In genomic region chr11:120252398-120252797, GRCm38 (mm10) we compare ENCODE assay signal across 11 mouse cellular contexts. TPM values are rescaled to one million over a fixed set of nuclear protein-coding genes. Genes with fewer than 3 reads are reported as not detected.
DNase-seq lines count a peak whose midpoint lies in the region; ATAC-seq and TF ChIP-seq lines count a peak whose summit lies in the region.
"Had no signal": no experiment of that assay in that cellular context is flagged by ENCODE, and none has a peak within 500 bp of the region (broad histone marks: within the 10 kb centered on the region; RNA-seq: fewer than 3 reads in every experiment).

No protein-coding gene starts in this region.

- intact Hi-C loops in heart, postnatal 10 days (cut with DNase I), result no loop called here

- WGBS in heart, embryonic 10.5 days, result 24% methylated on average over 5 of the region's 5 CpGs
- 25% methylated on average over 5 of the region's 5 CpGs for WGBS in neural tube, embryonic 12.5 days
- WGBS in neural tube, embryonic 15.5 days, result 22% methylated on average over 5 of the region's 5 CpGs
- 29% methylated on average over 5 of the region's 5 CpGs for WGBS in hindbrain, postnatal 0 days
- WGBS in stomach, postnatal 0 days, result 38% methylated on average over 5 of the region's 5 CpGs

- ATAC-seq in neural tube, embryonic 12.5 days (ENCODE audit: low FRiP score, low read depth), result no peak
- ATAC-seq in neural tube, embryonic 15.5 days (ENCODE audit: low FRiP score), result no peak
- no peak for ATAC-seq in hindbrain, postnatal 0 days
- ATAC-seq in stomach, postnatal 0 days (ENCODE audit: low FRiP score, low TSS enrichment), result peak; percentile 25; the same call in 1 of the 2 replicates

- H3K9ac ChIP-seq in neural tube, embryonic 12.5 days, result no peak overlapping the region
- H3K9ac ChIP-seq in neural tube, embryonic 15.5 days (replicated peaks), result no peak overlapping the region
- no peak overlapping the region; the same call in 1 of the 2 replicates for H3K9ac ChIP-seq in hindbrain, postnatal 0 days (replicated peaks; ENCODE audit: low read length)
- H3K9ac ChIP-seq in stomach, postnatal 0 days (ENCODE audit: low read length), result no peak overlapping the region
- H3K9ac ChIP-seq: liver, embryonic 15.5 days had no signal

- TF ChIP-seq CTCF in hindbrain, postnatal 0 days (IDR thresholded peaks at IDR 0.05; ENCODE audit: low read depth), result 0 out of 2 replicates have a peak, but pooled peaks have one; percentile 26
- TF ChIP-seq CTCF in stomach, postnatal 0 days (IDR thresholded peaks at IDR 0.05; ENCODE audit: low read depth), result peak; percentile 40; the same call in 1 of the 2 replicates

- H3K4me2 ChIP-seq in neural tube, embryonic 12.5 days (replicated peaks), result peak overlapping the region; percentile 4; the same call in 1 of the 2 replicates
- H3K4me2 ChIP-seq in neural tube, embryonic 15.5 days, result no peak overlapping the region
- no peak overlapping the region for H3K4me2 ChIP-seq in hindbrain, postnatal 0 days (ENCODE audit: low read depth, low read length)
- 0 out of 2 replicates have a peak overlapping the region, but pooled peaks have one; percentile 17 for H3K4me2 ChIP-seq in stomach, postnatal 0 days (replicated peaks; ENCODE audit: low read depth)
- H3K4me2 ChIP-seq: liver, embryonic 15.5 days had no signal

- no peaks in the 10 kb centered on the region for H3K9me3 ChIP-seq in heart, embryonic 10.5 days
- H3K9me3 ChIP-seq in neural tube, embryonic 12.5 days, result no peaks in the 10 kb centered on the region
- H3K9me3 ChIP-seq in neural tube, embryonic 15.5 days (replicated peaks), result no peaks in the 10 kb centered on the region
- H3K9me3 ChIP-seq in hindbrain, postnatal 0 days (ENCODE audit: low read length), result no peaks in the 10 kb centered on the region
- no peaks in the 10 kb centered on the region for H3K9me3 ChIP-seq in stomach, postnatal 0 days (ENCODE audit: control insufficient read depth, low read length)
- H3K9me3 ChIP-seq: liver, embryonic 15.5 days had no signal

- H3K36me3 ChIP-seq in heart, embryonic 10.5 days, result no peaks in the 10 kb centered on the region; the same call in 1 of the 2 replicates
- H3K36me3 ChIP-seq in neural tube, embryonic 12.5 days, result peaks cover 2% of the 10 kb centered on the region; the same call in 1 of the 2 replicates
- no peaks in the 10 kb centered on the region for H3K36me3 ChIP-seq in neural tube, embryonic 15.5 days
- H3K36me3 ChIP-seq in hindbrain, postnatal 0 days (ENCODE audit: insufficient read depth, low read length), result no peaks in the 10 kb centered on the region
- no peaks in the 10 kb centered on the region for H3K36me3 ChIP-seq in stomach, postnatal 0 days (ENCODE audit: control insufficient read depth, insufficient read depth, low read length)
- H3K36me3 ChIP-seq: liver, embryonic 15.5 days had no signal

- peaks cover 97% of the 10 kb centered on the region for H3K4me1 ChIP-seq in heart, embryonic 10.5 days
- H3K4me1 ChIP-seq in neural tube, embryonic 12.5 days, result peaks cover 75% of the 10 kb centered on the region
- H3K4me1 ChIP-seq in neural tube, embryonic 15.5 days, result peaks cover 86% of the 10 kb centered on the region
- H3K4me1 ChIP-seq in hindbrain, postnatal 0 days (ENCODE audit: insufficient read depth, low read length), result peaks cover 49% of the 10 kb centered on the region
- peaks cover 23% of the 10 kb centered on the region for H3K4me1 ChIP-seq in stomach, postnatal 0 days (replicated peaks; ENCODE audit: control insufficient read depth, insufficient read depth)

- peak overlapping the region; percentile 50 for H3K27ac ChIP-seq in heart, embryonic 10.5 days
- H3K27ac ChIP-seq in neural tube, embryonic 12.5 days, result no peak overlapping the region
- no peak overlapping the region; the same call in 1 of the 2 replicates for H3K27ac ChIP-seq in neural tube, embryonic 15.5 days (replicated peaks)
- no peak overlapping the region; the same call in 1 of the 2 replicates for H3K27ac ChIP-seq in hindbrain, postnatal 0 days
- peak overlapping the region; percentile 53; the same call in 1 of the 2 replicates for H3K27ac ChIP-seq in stomach, postnatal 0 days (replicated peaks)
- H3K27ac ChIP-seq: liver, embryonic 15.5 days had no signal

- DNase-seq in heart, embryonic 10.5 days (ENCODE audit: low spot score), result no peak
- DNase-seq in heart, postnatal 10 days, result no peak
- no peak for DNase-seq in hindbrain, postnatal 0 days (ENCODE audit: low spot score)
- no peak for DNase-seq in stomach, postnatal 0 days (ENCODE audit: low spot score)
- no peak for DNase-seq in testis, postnatal 14 days (ENCODE audit: low spot score)
- no peak for DNase-seq in urinary bladder, postnatal 36 days (ENCODE audit: low spot score in 2 of 2)
- DNase-seq: adrenal gland, postnatal 25 days; thymus, postnatal 25 days had no signal

- peak overlapping the region; percentile 30; the same call in 1 of the 2 replicates for H3K4me3 ChIP-seq in heart, embryonic 10.5 days
- no peak overlapping the region for H3K4me3 ChIP-seq in neural tube, embryonic 12.5 days
- H3K4me3 ChIP-seq in neural tube, embryonic 15.5 days (replicated peaks), result no peak overlapping the region
- H3K4me3 ChIP-seq in hindbrain, postnatal 0 days (ENCODE audit: low read length), result no peak overlapping the region
- no peak overlapping the region for H3K4me3 ChIP-seq in stomach, postnatal 0 days (ENCODE audit: low read depth, low read length)
- H3K4me3 ChIP-seq: liver, embryonic 15.5 days had no signal

- H3K27me3 ChIP-seq in heart, embryonic 10.5 days (ENCODE audit: insufficient read depth, poor library complexity, severe bottlenecking), result no peaks in the 10 kb centered on the region
- H3K27me3 ChIP-seq in neural tube, embryonic 12.5 days (replicated peaks), result no peaks in the 10 kb centered on the region
- no peaks in the 10 kb centered on the region for H3K27me3 ChIP-seq in neural tube, embryonic 15.5 days (replicated peaks)
- no peaks in the 10 kb centered on the region for H3K27me3 ChIP-seq in hindbrain, postnatal 0 days (ENCODE audit: insufficient read depth, low read length)
- no peaks in the 10 kb centered on the region for H3K27me3 ChIP-seq in stomach, postnatal 0 days (ENCODE audit: control insufficient read depth, insufficient read depth, low read length)

- no peak for TF ChIP-seq EP300 in stomach, postnatal 0 days (optimal IDR thresholded peaks at IDR 0.05)

RNA-seq across cellular contexts. Expression of gene Bahcc1, which starts 19.7 kb away (rescaled TPM):
- 7.7 and 12.9 TPM in 2 replicates for polyA plus RNA-seq in heart, embryonic 10.5 days (2016; fragmentation: Nextera tagmentation; extraction: Ambion mirVana)
- 10 to 100 TPM in 1 of 2 experiments, 1 to 10 TPM in 1; 8.8 to 14.1 TPM for total RNA-seq in heart, postnatal 10 days (2021)
- 21.6 and 22.8 TPM in 2 replicates for polyA plus RNA-seq in neural tube, embryonic 12.5 days (2016; fragmentation: Nextera tagmentation; extraction: Ambion mirVana)
- polyA plus RNA-seq in neural tube, embryonic 15.5 days (2015; fragmentation: Nextera tagmentation; extraction: Ambion mirVana), result 8.7 and 10.4 TPM in 2 replicates
- 31.1 and 43.1 TPM in 2 replicates for total RNA-seq in hindbrain, postnatal 0 days (2014; rRNA removed)
- polyA plus RNA-seq in hindbrain, postnatal 0 days (2015; fragmentation: Nextera tagmentation; extraction: Ambion mirVana), result 8.8 and 9.1 TPM in 2 replicates
- 2.7 and 2.9 TPM in 2 replicates for polyA plus RNA-seq in stomach, postnatal 0 days (2015; fragmentation: Nextera tagmentation; extraction: Ambion mirVana)

Comparison
In these comparisons a context has a peak if more than half of its experiments do, and no peak if none do; other contexts are left out.
1. H3K4me2 ChIP-seq: peak in neural tube, embryonic 12.5 days (single experiment) and stomach, postnatal 0 days (single experiment); none in neural tube, embryonic 15.5 days (single experiment) and hindbrain, postnatal 0 days (single experiment).
2. H3K27ac ChIP-seq: peak in heart, embryonic 10.5 days (single experiment) and stomach, postnatal 0 days (single experiment); none in neural tube, embryonic 12.5 days (single experiment), neural tube, embryonic 15.5 days (single experiment) and hindbrain, postnatal 0 days (single experiment).